Mouse (Mus musculus): Measurements from ENCODE around the gene Sco2.
A peak's percentile ranks its signal among the peaks of the same experiment; 100 is the strongest.

Gene Sco2

DNA sequence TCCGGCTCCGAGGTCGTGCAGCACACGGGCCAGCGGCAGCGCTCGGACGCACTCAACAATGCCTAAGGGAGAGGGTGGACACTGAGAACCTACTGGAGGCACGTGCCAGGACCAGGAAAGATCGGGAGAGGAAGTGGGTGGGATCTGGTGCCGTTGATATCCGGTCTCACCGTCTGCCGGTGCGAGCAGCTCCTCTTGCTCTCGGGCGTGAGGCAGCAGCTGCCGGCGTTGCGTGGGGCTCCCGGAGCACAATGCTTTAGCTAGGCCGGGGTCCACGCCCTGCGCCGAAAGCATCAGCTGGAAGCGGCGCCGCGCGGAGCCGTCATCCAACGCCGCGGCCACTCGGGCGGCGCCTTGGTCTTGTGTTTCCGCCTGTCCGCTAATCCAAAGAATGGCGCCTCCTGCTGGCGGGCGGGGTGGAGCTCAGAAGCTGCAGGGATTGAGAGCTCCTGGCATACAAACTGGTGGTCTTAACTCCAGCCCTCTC lies at the start of gene Sco2:
TSS of gene Sco2 (minus strand) at position 85 of the 487 bp plus-strand sequence.
- peak; percentile 94 to 95 for DNase-seq (ENCODE audit: low spot score in 2 of 2)

DNA sequence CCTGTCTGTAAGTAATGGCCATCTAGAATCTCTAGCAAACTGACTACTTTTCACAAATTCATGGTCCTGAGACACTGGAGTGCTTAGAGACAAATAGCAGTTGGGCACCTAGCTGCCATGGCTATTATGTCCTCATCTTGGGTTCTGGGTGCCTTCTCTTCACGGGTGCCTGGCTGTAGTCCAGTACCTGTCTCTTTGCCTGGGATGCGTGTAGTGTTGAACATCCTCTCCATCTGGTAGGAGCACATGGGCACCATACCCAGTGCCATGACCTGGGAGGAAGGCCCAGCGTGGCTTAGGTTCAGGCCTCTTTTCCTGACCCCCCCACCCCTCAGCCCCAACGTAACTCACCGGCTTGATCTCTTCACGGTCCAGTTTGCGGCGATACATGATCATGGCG lies 48.3 kb upstream of the Sco2 start:
- no peak for DNase-seq (ENCODE audit: low spot score in 2 of 2)

DNA sequence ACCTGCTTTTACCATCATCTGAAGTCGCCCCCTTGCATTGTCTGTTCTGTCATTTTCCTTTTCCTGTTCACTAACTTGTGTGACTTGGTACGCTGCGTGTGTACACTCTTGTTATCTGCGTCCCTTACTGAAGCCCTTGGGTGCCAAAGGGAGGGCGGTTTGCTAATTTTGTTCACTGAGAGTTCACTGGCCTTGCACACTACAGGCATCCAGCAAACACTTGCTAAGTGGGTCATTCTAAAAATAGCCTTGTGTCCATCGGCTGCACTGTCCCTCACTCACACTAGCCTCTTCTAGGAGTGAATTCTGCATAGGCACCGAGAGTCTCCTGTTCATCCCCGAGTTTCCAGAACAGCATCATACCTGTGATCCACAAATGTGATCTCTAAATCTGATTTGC lies 41.6 kb upstream of the Sco2 start:
- no peak for DNase-seq (ENCODE audit: low spot score in 2 of 2)

DNA sequence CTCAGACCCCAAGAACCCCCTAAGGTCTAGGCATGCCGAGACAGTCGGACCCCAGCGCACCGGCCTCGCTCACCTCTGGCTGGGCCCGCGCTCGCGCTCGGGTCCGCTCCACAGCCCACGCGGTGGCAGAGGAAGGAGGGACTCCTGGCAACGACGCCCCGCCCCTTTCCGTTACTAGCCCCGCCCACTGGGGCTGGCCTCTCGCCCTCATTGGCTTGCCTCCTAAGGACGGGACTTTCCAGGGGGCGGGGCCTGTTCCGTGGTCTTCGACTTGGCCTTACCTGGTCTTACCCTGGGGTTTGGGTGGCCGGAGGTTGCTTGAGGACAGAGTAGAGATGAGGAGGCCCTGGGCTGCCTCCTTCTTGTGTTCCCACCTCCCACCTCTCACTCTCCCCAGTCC lies 36.5 kb upstream of the Sco2 start, which contains the start of gene Syce3:
TSS of gene Syce3 (minus strand) at position 386 of the 400 bp plus-strand sequence.
- DNase-seq (ENCODE audit: low spot score in 2 of 2) = no peak

DNA sequence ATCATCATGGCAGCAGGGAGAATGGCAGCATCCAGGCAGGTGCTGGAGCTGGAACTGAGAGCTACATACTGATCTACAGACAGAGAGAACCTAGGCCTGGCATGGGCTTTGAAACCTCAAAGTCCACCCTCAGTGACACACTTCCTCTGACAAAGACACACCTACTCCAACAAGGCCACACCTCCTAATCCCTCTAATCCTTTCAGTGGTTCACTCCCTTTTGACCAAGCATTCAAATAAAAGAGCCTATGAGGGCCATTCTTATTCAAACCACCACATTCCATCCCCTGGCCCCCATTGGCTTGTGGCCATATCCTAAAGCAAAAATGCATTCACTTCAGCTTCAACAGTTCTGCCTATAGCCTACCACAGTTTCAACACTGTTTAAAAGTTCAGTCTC lies 33.0 kb upstream of the Sco2 start:
- DNase-seq (ENCODE audit: low spot score in 2 of 2) = no peak

DNA sequence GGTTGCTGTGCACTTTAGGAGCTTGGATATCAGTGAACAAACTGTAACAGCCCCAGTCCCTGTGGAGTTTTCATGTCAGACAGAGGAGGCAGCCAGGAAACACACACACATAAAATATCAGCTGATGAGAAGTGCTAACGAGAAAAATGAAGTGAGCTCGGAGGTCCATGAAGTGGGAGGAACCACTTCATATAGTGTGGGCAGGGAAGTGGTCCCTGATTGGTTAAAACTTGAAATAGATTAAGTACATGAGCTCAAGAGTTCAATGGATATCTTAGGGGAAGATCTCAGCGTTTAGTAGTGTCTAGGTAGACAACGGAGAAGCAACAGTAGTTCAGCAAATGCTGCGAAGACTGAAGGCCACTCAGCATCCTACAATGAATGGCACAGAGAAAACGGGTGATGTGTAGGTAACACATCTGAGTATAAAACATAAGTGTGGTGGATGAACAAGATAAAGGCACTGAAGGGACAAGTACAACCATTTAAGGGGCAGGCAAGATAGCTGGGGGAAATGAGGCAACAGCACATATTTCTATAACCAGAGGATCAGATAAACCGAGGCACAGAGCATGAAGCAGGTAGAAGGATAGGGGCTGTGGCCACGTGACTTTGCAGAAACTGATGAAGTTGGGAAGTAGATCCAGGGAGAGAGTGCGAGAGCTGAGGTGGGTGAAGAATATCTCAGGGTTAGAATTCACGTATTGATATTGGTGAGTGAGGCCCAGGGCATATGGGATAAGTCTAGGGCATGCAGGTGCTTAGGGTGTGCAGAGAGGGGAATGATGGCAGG lies 31.4 kb upstream of the Sco2 start:
- no peak for DNase-seq (ENCODE audit: low spot score in 2 of 2)

DNA sequence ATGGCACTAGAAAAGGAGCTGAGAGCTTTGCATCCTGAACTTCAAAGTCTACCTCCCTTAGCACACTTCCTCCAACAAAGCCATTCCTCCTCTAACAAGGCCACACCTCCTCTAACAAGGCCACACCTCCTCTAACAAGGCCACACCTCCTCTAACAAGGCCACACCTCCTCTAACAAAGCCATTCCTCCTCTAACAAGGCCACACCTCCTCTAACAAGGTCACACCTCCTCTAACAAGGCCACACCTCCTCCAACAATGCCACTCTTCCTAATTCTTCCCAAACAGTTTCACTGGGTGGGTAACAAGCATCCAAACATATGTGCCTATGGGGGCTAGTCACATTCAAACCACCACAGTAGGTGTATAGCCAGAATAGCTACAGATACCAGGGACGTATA lies 28.8 kb upstream of the Sco2 start:
- no peak for DNase-seq (ENCODE audit: low spot score in 2 of 2)

DNA sequence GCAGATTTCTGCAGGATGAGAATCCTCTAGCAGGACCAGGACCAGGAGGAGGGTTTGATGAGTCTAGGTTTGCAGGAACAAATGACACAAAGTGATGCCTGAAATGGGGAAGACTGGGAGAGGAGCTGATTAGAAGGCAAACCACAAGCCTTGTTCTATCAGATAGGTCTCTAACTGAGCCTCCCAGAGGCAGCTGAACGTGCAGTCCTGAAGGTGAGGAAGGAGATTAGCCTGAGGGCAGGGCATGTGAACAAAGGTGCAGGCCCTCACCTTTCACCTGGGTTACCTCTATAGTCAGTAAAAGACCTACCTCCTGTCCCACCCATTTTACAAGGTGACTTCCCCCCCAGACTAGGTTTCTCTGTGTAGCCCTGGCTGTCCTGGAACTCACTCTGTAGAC lies 26.1 kb upstream of the Sco2 start:
- DNase-seq (ENCODE audit: low spot score in 2 of 2) = no peak

DNA sequence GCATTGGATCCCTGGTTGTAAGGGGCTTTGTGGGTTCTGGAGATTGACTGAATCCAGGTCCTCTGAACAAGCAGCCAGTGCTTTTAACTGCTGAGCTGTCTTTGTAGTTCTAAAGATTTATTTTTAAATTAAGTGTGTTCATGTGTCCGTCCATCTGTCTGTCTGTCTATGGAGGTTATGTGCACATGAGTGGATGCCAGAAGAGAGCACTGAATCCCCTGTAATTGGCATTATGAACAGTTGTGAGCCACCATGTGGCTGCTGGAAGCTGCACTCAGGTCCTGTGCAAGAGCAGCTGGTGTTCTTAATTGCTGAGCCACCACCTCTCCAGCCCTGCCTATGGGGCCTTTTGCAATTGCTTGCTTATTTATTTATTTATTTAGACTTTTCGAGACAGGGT lies 24.5 kb upstream of the Sco2 start:
- no peak for DNase-seq (ENCODE audit: low spot score in 2 of 2)

DNA sequence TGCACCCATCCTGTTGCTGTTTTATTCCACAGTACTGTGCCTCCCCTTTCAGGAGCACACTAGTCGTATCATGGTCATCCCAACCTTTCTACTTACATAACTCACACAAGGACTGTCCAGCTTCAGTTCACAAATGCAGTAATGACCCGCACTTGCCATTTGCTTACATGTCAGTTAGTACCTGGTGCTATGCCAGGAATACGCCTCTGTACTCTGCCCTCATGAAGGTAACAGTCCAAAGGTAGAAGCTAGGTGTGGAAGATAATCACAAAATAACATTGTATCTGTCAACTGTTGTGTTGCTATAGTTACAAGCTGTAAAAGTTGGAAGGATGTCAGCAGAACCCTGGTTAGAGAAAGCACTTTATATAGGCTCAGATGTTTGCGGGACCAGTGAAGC lies 23.2 kb upstream of the Sco2 start:
- no peak for DNase-seq (ENCODE audit: low spot score in 2 of 2)

DNA sequence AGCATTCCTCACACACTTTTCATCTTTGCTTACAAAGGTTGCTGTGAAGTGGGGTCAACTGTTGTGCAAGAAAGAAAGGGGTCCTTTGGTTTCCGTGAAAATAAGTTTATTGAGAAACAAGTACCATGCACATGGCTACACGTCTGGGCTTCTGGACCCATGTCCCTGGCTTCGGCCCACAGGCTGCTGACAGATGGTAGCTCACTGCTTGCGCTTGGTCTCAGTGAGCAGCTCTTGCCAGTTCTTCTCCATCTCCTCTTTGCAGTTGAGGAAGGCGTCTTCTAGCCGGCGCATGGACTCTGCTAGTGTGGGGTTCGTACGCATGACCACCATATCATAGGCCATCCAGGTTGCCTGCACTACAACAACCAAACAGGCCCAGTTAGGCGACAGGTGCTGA lies 16.4 kb upstream of the Sco2 start:
- no peak for DNase-seq (ENCODE audit: low spot score in 2 of 2)

DNA sequence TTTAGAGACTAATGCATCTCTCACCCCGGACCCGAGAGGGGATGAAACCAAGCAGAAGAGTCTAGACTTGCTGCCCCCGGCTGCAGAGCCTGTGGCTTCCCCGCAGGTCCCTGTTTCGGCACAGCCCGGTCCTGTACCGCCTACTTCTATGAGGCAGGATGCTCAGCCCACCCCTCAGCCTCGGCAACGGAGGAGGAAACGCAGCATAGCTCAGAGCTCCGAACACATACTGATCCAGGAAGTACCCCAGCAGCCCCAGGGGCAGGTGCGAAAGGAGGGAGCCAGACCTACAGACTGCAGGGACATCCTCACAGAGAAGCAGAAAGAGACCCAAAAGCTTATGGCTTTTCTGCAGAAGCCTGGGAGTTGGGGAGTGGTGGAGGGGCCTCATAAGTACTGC lies 13.5 kb upstream of the Sco2 start:
- DNase-seq (ENCODE audit: low spot score in 2 of 2) = no peak

DNA sequence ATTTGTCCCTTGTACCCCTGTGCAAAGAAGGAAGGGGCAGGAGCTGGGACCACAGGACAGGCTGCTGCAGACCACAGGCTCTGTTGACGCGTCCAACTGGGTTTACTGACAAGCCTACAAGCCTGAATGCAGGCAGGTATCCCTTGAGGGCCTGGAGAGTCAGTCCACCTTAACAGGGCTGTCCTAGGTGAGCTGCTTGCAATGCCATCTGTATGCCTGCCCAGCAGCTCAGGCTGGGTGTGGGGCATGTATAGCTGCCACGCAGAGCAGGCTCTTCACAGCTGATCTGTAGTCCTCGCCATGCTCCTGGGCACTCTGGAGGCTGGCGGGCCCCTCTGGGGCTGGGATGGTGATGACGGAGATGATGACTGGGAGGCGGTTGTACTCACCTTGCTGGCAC lies 11.0 kb upstream of the Sco2 start, which contains the start of gene Klhdc7b:
TSS of gene Klhdc7b (plus strand) at position 301 of the 400 bp plus-strand sequence.
- DNase-seq (ENCODE audit: low spot score in 2 of 2) = no peak

DNA sequence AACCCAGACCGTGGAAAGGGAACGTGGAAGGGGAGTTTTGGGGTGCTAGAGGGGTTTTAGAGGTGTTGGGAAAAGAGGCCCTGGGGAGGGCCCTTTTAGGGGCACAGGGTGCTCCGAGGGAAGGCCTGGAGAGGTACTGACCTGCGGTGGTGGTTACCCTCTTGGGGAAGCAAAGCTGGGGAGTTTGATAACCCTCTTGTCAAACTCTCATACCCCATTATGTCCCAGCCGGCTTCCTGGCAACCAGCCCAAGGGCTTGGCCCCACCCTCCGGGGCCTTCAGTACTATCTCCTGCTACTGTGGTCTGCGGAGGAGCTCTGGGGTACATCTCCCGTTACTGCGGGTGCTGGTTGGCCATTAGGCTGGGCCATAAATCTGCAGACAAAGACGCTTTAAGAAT lies 5.8 kb upstream of the Sco2 start:
- DNase-seq (ENCODE audit: low spot score in 2 of 2) = no peak

DNA sequence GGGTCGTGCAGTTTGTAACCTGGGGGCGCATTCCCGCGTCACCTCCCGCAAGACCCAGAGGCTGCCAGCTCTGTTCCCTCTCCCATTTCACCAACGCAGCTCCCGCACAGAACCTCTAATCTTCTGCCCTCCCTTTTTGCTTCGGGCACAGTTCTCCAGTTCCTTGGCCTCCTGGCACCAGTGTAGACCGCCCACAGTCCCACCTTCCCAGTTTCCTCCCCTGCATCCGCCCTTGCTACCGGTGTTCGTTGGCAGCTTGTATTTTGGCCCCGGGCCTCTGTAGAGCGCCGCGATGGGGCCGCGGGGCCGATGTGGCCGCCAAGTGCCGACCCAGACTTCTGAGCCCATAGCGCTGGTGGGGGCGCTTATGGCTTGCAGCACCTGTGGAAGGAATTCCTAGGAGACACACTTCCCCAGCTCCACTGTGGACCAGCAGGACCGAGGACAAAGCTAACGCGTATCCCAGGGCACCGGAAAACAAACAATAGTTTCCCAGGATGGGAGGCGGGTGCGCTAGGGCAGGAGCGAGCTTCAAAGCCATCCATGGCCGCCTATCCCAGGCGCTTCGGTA lies 5.3 kb upstream of the Sco2 start, which contains the start of gene Odf3b:
TSS of gene Odf3b (minus strand) at position 452 of the 571 bp plus-strand sequence.
- DNase-seq (ENCODE audit: low spot score in 2 of 2) = no peak

DNA sequence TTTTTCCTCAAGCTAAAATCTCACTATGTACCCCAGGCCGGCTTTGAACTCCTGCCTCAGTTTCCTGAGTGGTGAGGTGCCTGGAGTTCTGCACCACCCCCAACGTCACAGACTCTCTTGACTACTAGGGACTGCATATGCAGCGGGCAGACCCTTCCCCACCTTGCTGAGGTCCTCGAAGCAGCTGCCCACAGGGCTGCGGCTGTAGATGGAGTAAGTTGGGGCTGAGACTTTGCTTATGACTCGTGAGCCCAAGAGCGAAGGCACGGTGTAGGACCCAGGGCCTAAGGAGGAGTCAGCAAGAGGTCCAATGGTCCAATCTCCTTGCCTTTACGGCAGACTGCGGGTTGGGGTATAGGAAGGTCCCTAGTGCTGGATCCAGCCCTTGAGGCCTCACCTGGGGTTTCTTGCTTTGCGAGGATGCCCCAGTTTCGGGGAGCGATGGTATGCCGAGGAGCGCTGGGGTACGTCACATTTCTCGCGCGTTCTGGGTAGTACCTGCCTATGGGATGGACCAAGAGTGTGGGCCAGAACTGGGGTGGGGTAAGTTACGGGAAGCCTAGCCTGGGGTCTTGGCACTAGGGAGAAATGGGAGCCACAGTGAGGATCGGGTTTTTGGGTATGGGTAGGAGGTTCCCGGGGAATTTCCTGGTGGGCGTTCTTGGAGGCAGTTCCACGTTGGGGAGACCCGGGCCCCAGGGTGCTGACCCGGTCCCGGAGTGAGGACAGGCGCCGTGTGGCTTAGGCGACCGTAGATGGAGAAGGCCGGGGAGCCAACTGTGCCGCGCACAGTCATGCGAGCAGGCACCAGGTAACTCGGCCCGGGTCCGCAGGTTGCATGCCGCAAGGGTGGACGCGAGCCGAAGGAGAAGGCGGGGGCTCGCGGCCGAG lies 4.5 kb upstream of the Sco2 start:
- no peak for DNase-seq (ENCODE audit: low spot score in 2 of 2)

DNA sequence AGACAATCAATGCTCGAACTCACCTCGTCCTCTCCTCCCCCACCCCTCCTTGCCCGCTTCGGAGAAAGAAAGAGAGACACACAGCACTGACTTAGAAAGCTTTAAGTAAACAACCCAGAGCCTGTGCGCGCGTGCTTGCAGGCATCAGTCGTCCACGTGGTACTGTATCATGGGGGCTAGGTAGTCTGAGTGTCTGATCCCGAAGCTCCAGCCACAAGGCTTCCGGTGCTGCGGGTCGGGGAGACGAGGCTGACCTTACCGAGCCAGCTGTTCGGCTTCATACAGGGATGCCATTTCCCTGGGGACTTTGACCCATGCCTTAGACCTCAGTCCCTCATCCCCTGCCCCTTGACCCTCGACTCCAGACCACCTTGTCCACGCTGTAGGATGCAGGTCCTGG lies 3.7 kb upstream of the Sco2 start:
- DNase-seq (ENCODE audit: low spot score in 2 of 2) = no peak

DNA sequence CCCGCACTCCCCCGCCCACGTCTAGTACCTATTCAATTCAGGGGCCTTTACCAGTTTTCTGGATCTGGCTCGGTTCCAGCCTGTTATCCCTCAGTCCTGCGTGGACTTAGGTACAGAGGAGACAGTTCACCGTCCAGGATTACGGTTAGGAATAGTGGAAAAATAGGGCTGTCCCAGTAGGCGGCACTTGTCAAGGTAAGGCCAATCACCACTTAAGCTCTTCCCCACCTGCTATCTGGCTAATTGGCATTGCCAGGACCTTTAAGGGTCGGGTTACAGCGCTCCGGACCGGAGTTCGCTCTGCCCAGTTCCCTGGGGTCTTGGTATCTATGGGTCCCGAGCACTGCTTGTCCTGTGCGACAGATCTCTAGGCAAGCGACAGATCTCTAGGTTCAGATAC lies 3.3 kb upstream of the Sco2 start, which contains the start of gene Tymp:
TSS of gene Tymp (minus strand) at position 83 of the 400 bp plus-strand sequence.
- DNase-seq (ENCODE audit: low spot score in 2 of 2) = no peak

DNA sequence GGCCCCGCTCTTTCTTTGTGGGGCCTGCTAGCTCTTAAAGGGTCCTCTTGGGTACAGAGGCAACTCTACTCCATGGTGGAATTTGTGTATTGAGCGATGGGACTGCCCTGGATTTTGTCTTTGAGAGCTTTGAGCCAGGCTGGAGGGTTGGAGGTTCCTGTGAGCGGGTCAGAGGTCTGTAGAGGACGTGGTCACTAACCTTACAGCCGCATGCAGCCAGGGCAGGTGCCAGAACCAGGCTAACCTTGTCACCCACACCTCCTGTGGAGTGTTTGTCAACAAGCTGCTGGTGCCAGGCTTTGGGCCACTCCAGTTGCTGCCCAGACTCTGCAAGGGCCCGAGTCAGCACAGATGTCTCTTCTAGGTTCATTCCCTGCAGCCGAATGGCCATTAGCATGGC lies 2.4 kb upstream of the Sco2 start:
- DNase-seq (ENCODE audit: low spot score in 2 of 2) = no peak

DNA sequence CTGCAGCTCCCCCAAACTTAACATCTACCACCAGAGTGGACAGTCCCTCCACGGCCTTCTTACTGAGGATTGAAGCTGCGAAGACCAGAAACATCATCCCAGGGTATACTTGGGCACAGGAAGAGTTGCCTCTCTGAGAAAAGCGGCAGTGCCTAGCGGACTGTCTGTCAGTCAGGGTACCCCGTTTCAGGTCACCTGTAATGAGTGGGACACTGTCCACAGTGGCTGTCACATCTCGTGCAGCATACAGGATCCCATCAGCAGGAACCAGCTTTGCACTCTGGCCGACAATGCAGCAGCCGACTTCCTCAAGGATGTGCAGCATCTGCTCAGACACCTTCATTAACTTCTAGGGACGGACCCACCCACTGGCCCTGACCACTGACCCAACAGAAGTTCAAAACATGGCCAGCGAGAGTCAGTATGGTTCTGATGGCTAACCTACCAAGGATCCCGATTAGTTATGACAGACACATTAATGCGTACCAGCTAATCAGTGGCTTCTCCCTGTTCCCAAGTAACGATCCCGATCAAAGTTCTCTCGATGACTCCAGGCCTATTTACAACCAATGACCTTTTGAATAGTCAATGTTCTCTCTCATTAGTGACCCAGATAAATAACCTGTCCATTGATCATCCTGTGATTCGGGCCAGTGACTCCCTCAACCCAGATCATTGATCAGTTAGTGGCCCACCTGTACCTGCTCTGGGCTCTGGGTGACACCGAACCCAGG lies 1.3 kb upstream of the Sco2 start:
- DNase-seq (ENCODE audit: low spot score in 2 of 2) = no peak

DNA sequence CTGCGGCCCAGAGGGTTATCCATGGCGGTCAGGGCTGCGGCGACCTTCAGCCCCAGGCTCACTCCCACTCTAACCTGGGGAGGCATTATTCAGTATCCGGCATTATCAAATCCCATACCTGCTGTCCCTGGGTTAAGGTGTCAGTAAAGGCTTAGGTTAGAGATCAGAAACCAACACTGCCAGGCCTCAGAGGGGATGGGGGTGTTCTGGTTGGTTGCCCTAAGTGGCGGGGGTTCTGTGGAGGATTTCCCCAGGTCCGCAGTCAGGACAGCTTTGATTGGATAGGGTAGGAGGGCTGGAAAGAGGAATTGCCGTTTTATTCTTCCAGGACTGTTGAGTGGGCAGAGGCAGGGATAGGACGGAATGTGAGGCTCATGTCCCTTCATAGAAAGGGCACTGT lies 694 bp upstream of the Sco2 start:
- DNase-seq (ENCODE audit: low spot score in 2 of 2) = no peak
